Mouse (Mus musculus) hindbrain, embryonic 14.5 days (tissue): ENCODE results near the gene Ikzf2. TPM values are rescaled to one million over a fixed set of nuclear protein-coding genes. Genes with fewer than 3 reads are reported as not detected.

Source experiments
- ATAC-seq: fragments of 200-750 bp; cut with Nextera tagmentation; 2 replicates; pipeline ENCODE4 v1.8.0; 2017; ENCODE audit warnings: moderate number of reproducible peaks, mild to moderate bottlenecking, moderate TSS enrichment, moderate library complexity; ENCODE audit not compliant: low FRiP score
- DNase-seq: peaks from one replicate; pipeline ENCODE4 v3.0.0-alpha.2; 2015; ENCODE audit warnings: low spot score
- H3K27ac ChIP-seq: fragments of 300-500 bp; sonication (generic); 2 replicates; pipeline ENCODE4 v1.5.1; 2014; ENCODE audit warnings: mild to moderate bottlenecking, moderate library complexity
- H3K27me3 ChIP-seq: fragments of 300-500 bp; sonication (generic); 2 replicates; pipeline ENCODE4 v1.6.1; 2014; ENCODE audit warnings: mild to moderate bottlenecking, low read length, mixed read lengths; ENCODE audit not compliant: control insufficient read depth, insufficient read depth
- H3K36me3 ChIP-seq: fragments of 300-500 bp; sonication (generic); replicated peaks from 2 replicates; pipeline ENCODE4 v1.6.1; 2014; ENCODE audit not compliant: control insufficient read depth, insufficient read depth
- H3K4me1 ChIP-seq: fragments of 300-500 bp; sonication (generic); replicated peaks from 2 replicates; pipeline ENCODE4 v1.6.1; 2014; ENCODE audit warnings: antibody characterized with exemption, low read length, mixed read lengths; ENCODE audit not compliant: control insufficient read depth, insufficient read depth
- H3K4me2 ChIP-seq: fragments of 300-500 bp; sonication (generic); replicated peaks from 2 replicates; pipeline ENCODE4 v1.6.1; 2014; ENCODE audit warnings: mild to moderate bottlenecking, moderate library complexity
- H3K4me3 ChIP-seq: fragments of 300-500 bp; sonication (generic); replicated peaks from 2 replicates; pipeline ENCODE4 v1.5.1; 2014; ENCODE audit warnings: mild to moderate bottlenecking, low read length
- H3K9ac ChIP-seq: fragments of 300-500 bp; sonication (generic); 2 replicates; pipeline ENCODE4 v1.6.1; 2014
- H3K9me3 ChIP-seq: fragments of 300-500 bp; sonication (generic); 2 replicates; pipeline ENCODE4 v1.6.1; 2016; ENCODE audit warnings: low read length; ENCODE audit not compliant: control insufficient read depth
- WGBS: fragments of 180-500 bp; shearing (Covaris S2); extraction: QIAGEN DNeasy Blood & Tissue Kit; methylation state at CpG from one replicate; pipeline ENCODE4 v1.1.7; 2014; 5-methylcytosine and 5-hydroxymethylcytosine counted together
- polyA plus RNA-seq: library from polyadenylated mRNA; unstranded; fragments of >200 nt; fragmentation: Nextera tagmentation; extraction: Ambion mirVana; gene quantifications from 2 replicates; pipeline ENCODE4 v1.2.1, GENCODE M21; 2014

The Ikzf2 gene
- polyA plus RNA-seq, 1 experiment from 2014 or later, result 3.8 TPM

- H3K9me3 ChIP-seq, result no peaks in the 10 kb centered on the region
- H3K4me3 ChIP-seq, result no peak overlapping the region
- H3K27ac ChIP-seq, result no peak overlapping the region
- 58% methylated on average over 3 of the region's 3 CpGs for WGBS
- H3K27me3 ChIP-seq, result no peaks in the 10 kb centered on the region
- DNase-seq (no peak), ATAC-seq (no peak)
- no peak overlapping the region for H3K4me2 ChIP-seq
- H3K4me1 ChIP-seq, result no peaks in the 10 kb centered on the region
- no peak overlapping the region for H3K9ac ChIP-seq
- no peaks in the 10 kb centered on the region for H3K36me3 ChIP-seq
Observed at GRCm38 (mm10) chr1:69508275-69508674, 178.8 kb downstream of the Ikzf2 start.

GRCm38 (mm10) chr1:69507513-69507912, 179.5 kb downstream of the Ikzf2 start:
- Histone ChIP-seq H3K4me2 (no peak overlapping the region), H3K9ac (no peak overlapping the region), H3K27me3 (no peaks in the 10 kb centered on the region), H3K4me1 (no peaks in the 10 kb centered on the region), H3K36me3 (no peaks in the 10 kb centered on the region), H3K27ac (no peak overlapping the region), H3K4me3 (no peak overlapping the region), H3K9me3 (no peaks in the 10 kb centered on the region)
- 85% methylated on average over 6 of the region's 6 CpGs for WGBS
- DNase-seq (no peak), ATAC-seq (no peak)

- no peak overlapping the region for H3K27ac ChIP-seq
- 95% methylated on average over 7 of the region's 7 CpGs for WGBS
- H3K4me3 ChIP-seq, result no peak overlapping the region
- no peaks in the 10 kb centered on the region for H3K4me1 ChIP-seq
- DNase-seq (no peak), ATAC-seq (no peak)
- H3K9ac ChIP-seq, result no peak overlapping the region
- no peaks in the 10 kb centered on the region for H3K27me3 ChIP-seq
- H3K36me3 ChIP-seq, result no peaks in the 10 kb centered on the region
- H3K4me2 ChIP-seq, result no peak overlapping the region
- H3K9me3 ChIP-seq, result no peaks in the 10 kb centered on the region
Observed at GRCm38 (mm10) chr1:69506615-69507159, 180.4 kb downstream of the Ikzf2 start.

GRCm38 (mm10) chr1:69506011-69506410, 181.0 kb downstream of the Ikzf2 start:
- Histone ChIP-seq H3K9ac (no peak overlapping the region), H3K9me3 (no peaks in the 10 kb centered on the region), H3K4me2 (no peak overlapping the region), H3K36me3 (no peaks in the 10 kb centered on the region), H3K4me3 (no peak overlapping the region), H3K27ac (no peak overlapping the region), H3K27me3 (no peaks in the 10 kb centered on the region), H3K4me1 (no peaks in the 10 kb centered on the region)
- WGBS, result 95% methylated on average over 6 of the region's 6 CpGs
- no peak for ATAC-seq
- no peak for DNase-seq

GRCm38 (mm10) chr1:69500388-69500787, 186.7 kb downstream of the Ikzf2 start:
- H3K4me3 ChIP-seq, result no peak overlapping the region
- no peaks in the 10 kb centered on the region for H3K36me3 ChIP-seq
- no peaks in the 10 kb centered on the region for H3K4me1 ChIP-seq
- ATAC-seq (no peak), DNase-seq (no peak)
- no peak overlapping the region for H3K27ac ChIP-seq
- 88% methylated on average over 3 of the region's 3 CpGs for WGBS
- H3K9me3 ChIP-seq, result no peaks in the 10 kb centered on the region
- H3K27me3 ChIP-seq, result no peaks in the 10 kb centered on the region
- H3K9ac ChIP-seq, result no peak overlapping the region
- H3K4me2 ChIP-seq, result no peak overlapping the region

GRCm38 (mm10) chr1:69499652-69500051, 187.4 kb downstream of the Ikzf2 start:
- WGBS, result 91% methylated on average over 5 of the region's 5 CpGs
- Histone ChIP-seq H3K9ac (no peak overlapping the region), H3K9me3 (no peaks in the 10 kb centered on the region), H3K36me3 (no peaks in the 10 kb centered on the region), H3K4me2 (no peak overlapping the region), H3K4me1 (no peaks in the 10 kb centered on the region), H3K27me3 (no peaks in the 10 kb centered on the region), H3K4me3 (no peak overlapping the region), H3K27ac (no peak overlapping the region)
- DNase-seq (no peak), ATAC-seq (no peak)

GRCm38 (mm10) chr1:69498862-69499306, 188.2 kb downstream of the Ikzf2 start:
- peak; percentile 60; the same call in 1 of the 2 replicates for ATAC-seq
- no peak overlapping the region for H3K27ac ChIP-seq
- H3K36me3 ChIP-seq, result no peaks in the 10 kb centered on the region
- no peaks in the 10 kb centered on the region for H3K27me3 ChIP-seq
- H3K4me1 ChIP-seq, result no peaks in the 10 kb centered on the region
- H3K4me3 ChIP-seq, result no peak overlapping the region
- WGBS, result 11% methylated on average over 7 of the region's 7 CpGs
- peak overlapping the region; percentile 13 for H3K4me2 ChIP-seq
- no peaks in the 10 kb centered on the region for H3K9me3 ChIP-seq
- H3K9ac ChIP-seq, result no peak overlapping the region
- DNase-seq, result no peak

- H3K9ac ChIP-seq, result no peak overlapping the region
- no peaks in the 10 kb centered on the region for H3K9me3 ChIP-seq
- no peaks in the 10 kb centered on the region for H3K27me3 ChIP-seq
- no peak overlapping the region for H3K4me3 ChIP-seq
- H3K4me1 ChIP-seq, result no peaks in the 10 kb centered on the region
- H3K27ac ChIP-seq, result no peak overlapping the region
- ATAC-seq (no peak), DNase-seq (no peak)
- H3K36me3 ChIP-seq, result no peaks in the 10 kb centered on the region
- no peak overlapping the region for H3K4me2 ChIP-seq
- 85% methylated on average over 4 of the region's 4 CpGs for WGBS
Observed at GRCm38 (mm10) chr1:69496055-69496454, 191.0 kb downstream of the Ikzf2 start.

- Histone ChIP-seq H3K9ac (no peak overlapping the region), H3K4me3 (no peak overlapping the region), H3K27ac (no peak overlapping the region), H3K27me3 (no peaks in the 10 kb centered on the region), H3K4me2 (no peak overlapping the region), H3K4me1 (no peaks in the 10 kb centered on the region), H3K9me3 (no peaks in the 10 kb centered on the region), H3K36me3 (no peaks in the 10 kb centered on the region)
- WGBS, result 86% methylated on average over 11 of the region's 11 CpGs
- DNase-seq (no peak), ATAC-seq (no peak)
Observed at GRCm38 (mm10) chr1:69493309-69494047, 193.6 kb downstream of the Ikzf2 start.
